Comparison of ENCODE assay signal across 10 mouse cellular contexts in the genomic region with DNA sequence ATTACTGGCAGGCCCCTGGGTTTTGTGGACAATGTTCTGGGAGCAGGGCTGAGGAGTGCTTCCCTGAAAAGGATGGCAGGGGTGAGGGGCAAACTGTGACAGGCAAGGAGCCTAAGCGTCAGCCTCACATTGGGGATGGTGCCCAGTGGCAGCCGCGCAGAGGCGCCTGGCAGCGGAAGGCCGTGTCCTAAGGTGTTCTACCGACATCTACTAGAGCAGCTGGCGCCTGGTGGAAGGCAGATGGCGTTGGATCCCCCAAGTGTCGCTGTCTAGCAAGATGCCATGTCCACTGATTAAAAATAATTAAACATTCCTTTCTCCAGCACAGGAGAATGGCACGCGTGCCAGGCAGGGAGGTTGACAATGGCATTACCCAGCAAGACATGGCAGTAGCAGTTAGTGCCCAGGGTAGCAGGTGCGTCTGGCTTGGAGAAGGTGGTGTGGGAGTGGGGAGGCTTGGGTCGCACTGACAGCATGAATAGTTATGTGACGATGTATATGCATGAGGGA.
DNase-seq lines count a peak whose midpoint lies in the region; ATAC-seq and TF ChIP-seq lines count a peak whose summit lies in the region.
"Had no signal": no experiment of that assay in that cellular context is flagged by ENCODE, and none has a peak within 500 bp of the region (broad histone marks: within the 10 kb centered on the region; RNA-seq: fewer than 3 reads in every experiment).

No protein-coding gene starts in this region.

- no peak overlapping the region for H3K27ac ChIP-seq in kidney, postnatal 0 days
- H3K27ac ChIP-seq in forebrain, embryonic 10.5 days: peak overlapping the region; percentile 84
- no peak overlapping the region for H3K27ac ChIP-seq in limb, embryonic 11.5 days (replicated peaks; ENCODE audit: low read depth, low read length)
- H3K27ac ChIP-seq: limb, embryonic 15.5 days had no signal

- H3K36me3 ChIP-seq in kidney, postnatal 0 days (ENCODE audit: insufficient read depth, low read length): no peaks in the 10 kb centered on the region
- no peaks in the 10 kb centered on the region for H3K36me3 ChIP-seq in forebrain, embryonic 10.5 days (replicated peaks)
- H3K36me3 ChIP-seq in limb, embryonic 11.5 days (ENCODE audit: control insufficient read depth, insufficient read depth, low read length): no peaks in the 10 kb centered on the region
- H3K36me3 ChIP-seq: limb, embryonic 15.5 days had no signal

- DNase-seq in kidney, postnatal 0 days (ENCODE audit: low spot score): no peak
- no peak for DNase-seq in kidney, adult 11 months
- peak; percentile 12 for DNase-seq in brain, adult 2 months (ENCODE audit: low read depth, low spot score)
- no peak for DNase-seq in forebrain, embryonic 10.5 days (ENCODE audit: extremely low spot score, low spot score)
- DNase-seq in limb, embryonic 11.5 days (ENCODE audit: low spot score): no peak
- no peak for DNase-seq in adrenal gland, postnatal 36 days
- no peak for DNase-seq in urinary bladder, postnatal 36 days (ENCODE audit: low spot score in 2 of 2)
- no peak for DNase-seq in spleen, adult 18-20 months
- DNase-seq: cerebellum, adult 9-10 months had no signal

- no peak for TF ChIP-seq CTCF in kidney, postnatal 0 days (IDR thresholded peaks at IDR 0.05; ENCODE audit: low read depth)

- H3K4me3 ChIP-seq in kidney, postnatal 0 days (replicated peaks; ENCODE audit: low read depth, low read length): no peak overlapping the region
- H3K4me3 ChIP-seq in forebrain, embryonic 10.5 days: peak overlapping the region; percentile 42
- no peak overlapping the region for H3K4me3 ChIP-seq in limb, embryonic 11.5 days (ENCODE audit: low read depth, low read length)
- H3K4me3 ChIP-seq: limb, embryonic 15.5 days had no signal

- no peaks in the 10 kb centered on the region for H3K9me3 ChIP-seq in kidney, postnatal 0 days (replicated peaks; ENCODE audit: low read length)
- H3K9me3 ChIP-seq in forebrain, embryonic 10.5 days: no peaks in the 10 kb centered on the region
- no peaks in the 10 kb centered on the region for H3K9me3 ChIP-seq in limb, embryonic 11.5 days (ENCODE audit: control insufficient read depth, low read length)
- H3K9me3 ChIP-seq: limb, embryonic 15.5 days had no signal

- 48% methylated on average over 15 of the region's 15 CpGs for WGBS in kidney, postnatal 0 days
- 28% methylated on average over 15 of the region's 15 CpGs for WGBS in forebrain, embryonic 10.5 days
- WGBS in limb, embryonic 11.5 days: 35% methylated on average over 15 of the region's 15 CpGs

- no peaks in the 10 kb centered on the region for H3K27me3 ChIP-seq in kidney, postnatal 0 days (ENCODE audit: insufficient read depth, low read length)
- peaks cover 46% of the 10 kb centered on the region for H3K27me3 ChIP-seq in forebrain, embryonic 10.5 days (ENCODE audit: poor library complexity, severe bottlenecking)
- peaks cover 3% of the 10 kb centered on the region; the same call in 1 of the 2 replicates for H3K27me3 ChIP-seq in limb, embryonic 11.5 days (ENCODE audit: control insufficient read depth, insufficient read depth, low read length)

- H3K9ac ChIP-seq in kidney, postnatal 0 days (ENCODE audit: low read depth, low read length): no peak overlapping the region
- H3K9ac ChIP-seq in limb, embryonic 11.5 days (ENCODE audit: low read length): no peak overlapping the region
- H3K9ac ChIP-seq: limb, embryonic 15.5 days had no signal

- ATAC-seq in kidney, postnatal 0 days (replicated peaks; ENCODE audit: low FRiP score, low read depth): no peak
- ATAC-seq in limb, embryonic 11.5 days (ENCODE audit: insufficient number of reproducible peaks, low FRiP score, low TSS enrichment, low read depth): no peak

- H3K4me1 ChIP-seq in kidney, postnatal 0 days (replicated peaks; ENCODE audit: insufficient read depth, low read length): 0 out of 2 replicates have a peak, but pooled peaks cover 11% of the 10 kb centered on the region
- H3K4me1 ChIP-seq in forebrain, embryonic 10.5 days: peaks cover 40% of the 10 kb centered on the region
- peaks cover 11% of the 10 kb centered on the region for H3K4me1 ChIP-seq in limb, embryonic 11.5 days (ENCODE audit: control insufficient read depth, insufficient read depth, low read length)

- peak overlapping the region; percentile 32 for H3K4me2 ChIP-seq in kidney, postnatal 0 days (ENCODE audit: low read length)
- H3K4me2 ChIP-seq in limb, embryonic 11.5 days (ENCODE audit: low read depth, severe bottlenecking): peak overlapping the region; percentile 21; the same call in 1 of the 2 replicates
- H3K4me2 ChIP-seq: limb, embryonic 15.5 days had no signal
